Mouse (Mus musculus): ENCODE measurements around the gene Sfxn4. TPM values are rescaled to one million over a fixed set of nuclear protein-coding genes. Genes with fewer than 3 reads are reported as not detected.

The Sfxn4 gene
- polyA plus RNA-seq, 1 experiment: 18.6 TPM

GRCm38 (mm10) chr19:60843324-60843723, 18.0 kb downstream of the Sfxn4 start:
- DNase-seq (ENCODE audit: extremely low spot score in 1 of 2, low spot score in 1 of 2): no peak

DNA sequence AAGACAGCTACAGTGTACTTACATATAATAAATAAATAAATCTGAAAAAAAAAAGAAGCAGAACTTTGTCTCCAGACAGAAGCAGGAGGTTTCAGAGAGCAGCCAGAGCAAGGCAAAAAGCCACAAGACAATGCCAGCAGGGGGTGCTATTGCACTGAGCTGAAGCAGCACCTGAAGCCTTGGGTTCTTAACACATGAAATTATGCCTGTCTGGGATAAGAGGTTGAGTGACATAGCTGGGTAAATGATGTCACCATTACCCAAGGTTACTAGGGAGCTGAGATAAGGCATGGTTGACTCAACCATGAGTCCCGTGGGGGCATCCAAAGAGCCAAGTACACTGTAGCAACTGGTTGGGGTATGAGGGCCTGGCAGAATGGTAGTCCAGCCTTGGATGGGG, 23.5 kb downstream of the Sfxn4 start:
- peak in 1 of 2 experiments; percentile 71 for DNase-seq (ENCODE audit: extremely low spot score in 1 of 2, low spot score in 1 of 2)

DNA sequence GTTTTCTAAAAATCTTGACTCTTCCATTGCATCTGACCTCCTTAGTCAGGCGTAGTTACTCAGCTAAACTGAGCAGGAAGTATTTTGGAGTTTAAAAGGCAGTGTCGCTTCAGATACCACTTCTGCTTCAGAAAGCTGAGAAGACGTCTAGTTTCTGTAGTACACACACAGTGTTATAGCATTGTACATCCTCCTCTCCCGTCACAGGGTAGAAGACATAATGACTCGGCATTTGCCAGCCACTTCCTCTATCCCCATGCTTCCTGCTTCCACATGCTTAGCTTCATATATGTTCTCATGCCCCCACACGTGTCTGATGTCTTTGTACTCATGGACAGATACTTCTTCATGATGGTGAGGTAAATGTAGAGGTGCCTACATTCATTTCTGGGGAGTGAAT, 42.6 kb downstream of the Sfxn4 start:
- DNase-seq (ENCODE audit: extremely low spot score in 1 of 2, low spot score in 1 of 2): no peak

DNA sequence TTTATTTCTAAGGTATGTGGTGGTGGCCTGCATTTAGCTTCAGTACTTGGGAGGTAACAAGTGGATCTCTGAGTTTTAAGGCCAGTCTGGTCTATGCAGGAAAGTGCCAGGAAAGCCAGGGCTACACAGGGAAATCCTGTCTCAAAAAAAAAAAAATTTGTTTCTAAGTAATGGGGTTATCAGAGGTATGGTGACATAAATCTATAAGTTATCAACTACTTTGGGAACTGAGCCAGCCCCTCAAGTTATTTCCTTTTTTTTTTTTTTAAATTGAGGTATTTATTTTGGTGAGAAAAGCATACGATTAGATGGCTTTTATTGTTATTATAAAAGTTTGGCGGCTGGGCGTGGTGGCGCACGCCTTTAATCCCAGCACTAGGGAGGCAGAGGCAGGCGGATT, 48.1 kb downstream of the Sfxn4 start:
- no peak for DNase-seq (ENCODE audit: extremely low spot score in 1 of 2, low spot score in 1 of 2)

- peak in 1 of 2 experiments; percentile 7 for DNase-seq (ENCODE audit: extremely low spot score in 1 of 2, low spot score in 1 of 2)
Observed at GRCm38 (mm10) chr19:60812036-60812389, 49.3 kb downstream of the Sfxn4 start.

GRCm38 (mm10) chr19:60811098-60812035, 49.9 kb downstream of the Sfxn4 start, which contains the start of gene Fam45a:
Fam45a (plus strand) TSS chr19:60811585.
- DNase-seq (ENCODE audit: extremely low spot score in 1 of 2, low spot score in 1 of 2): peak; percentile 82 to 92

DNA sequence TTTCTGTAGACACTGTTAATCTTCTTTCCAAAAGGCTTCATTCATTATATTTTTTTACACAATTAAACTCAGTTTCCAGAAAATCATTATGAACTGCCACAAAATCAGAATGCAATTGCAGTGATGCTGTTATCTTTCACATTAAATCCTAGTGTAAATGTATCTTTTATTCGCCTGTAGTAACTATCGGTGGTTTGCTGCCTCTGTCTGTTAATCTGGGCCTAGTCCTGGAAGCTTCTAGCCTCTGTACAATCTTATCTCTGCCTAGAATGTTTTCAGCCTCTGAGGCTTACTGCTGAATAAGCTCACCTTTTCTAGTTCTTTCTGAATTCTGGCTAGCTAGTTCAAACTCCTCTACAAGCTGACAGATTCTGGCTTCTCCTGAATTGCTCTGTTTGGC, 51.4 kb downstream of the Sfxn4 start:
- DNase-seq (ENCODE audit: extremely low spot score in 1 of 2, low spot score in 1 of 2): no peak

DNA sequence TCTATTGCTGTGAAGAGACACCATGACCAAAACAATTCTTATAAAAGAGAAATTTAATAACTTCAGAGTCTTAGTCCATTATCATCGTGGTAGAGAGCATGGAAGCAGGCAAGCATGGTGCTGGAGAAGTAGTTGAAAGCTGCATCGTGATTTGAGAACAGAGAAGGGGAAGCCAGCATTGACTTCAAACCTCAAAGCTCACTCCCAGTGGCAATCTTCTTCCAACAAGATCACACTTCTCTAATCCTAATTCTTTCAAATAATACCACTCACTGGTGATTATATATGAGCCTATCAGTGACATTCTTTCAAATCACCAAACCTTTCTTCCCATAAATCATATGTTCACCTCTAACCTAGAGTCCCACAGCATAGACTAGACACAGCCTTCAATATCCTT, 56.4 kb downstream of the Sfxn4 start:
- no peak for DNase-seq (ENCODE audit: extremely low spot score in 1 of 2, low spot score in 1 of 2)

GRCm38 (mm10) chr19:60799867-60800569, 61.3 kb downstream of the Sfxn4 start:
- no peak for DNase-seq (ENCODE audit: extremely low spot score in 1 of 2, low spot score in 1 of 2)

DNA sequence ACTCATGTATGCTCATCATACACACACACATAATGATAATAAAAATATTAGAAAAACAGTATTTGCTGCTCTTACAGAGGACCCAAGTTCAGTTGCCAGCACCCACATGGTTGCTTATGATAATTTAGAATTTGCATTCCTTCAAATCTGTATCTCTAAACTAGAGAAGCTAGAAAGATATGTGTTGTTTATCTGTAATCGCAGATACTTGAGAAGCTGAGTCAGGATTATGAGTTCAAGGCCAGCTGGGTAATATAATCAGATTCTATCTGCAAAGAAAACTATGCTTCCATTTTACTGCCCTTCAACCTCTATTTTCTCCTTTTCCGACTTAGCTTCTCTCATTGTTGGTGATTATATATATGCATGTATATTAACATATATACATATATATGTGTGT, 63.9 kb downstream of the Sfxn4 start:
- no peak for DNase-seq (ENCODE audit: extremely low spot score in 1 of 2, low spot score in 1 of 2)

GRCm38 (mm10) chr19:60795244-60795643, 66.0 kb downstream of the Sfxn4 start:
- no peak for DNase-seq (ENCODE audit: extremely low spot score in 1 of 2, low spot score in 1 of 2)

- no peak for DNase-seq (ENCODE audit: extremely low spot score in 1 of 2, low spot score in 1 of 2)
Observed at GRCm38 (mm10) chr19:60793170-60793707, 68.0 kb downstream of the Sfxn4 start.

DNA sequence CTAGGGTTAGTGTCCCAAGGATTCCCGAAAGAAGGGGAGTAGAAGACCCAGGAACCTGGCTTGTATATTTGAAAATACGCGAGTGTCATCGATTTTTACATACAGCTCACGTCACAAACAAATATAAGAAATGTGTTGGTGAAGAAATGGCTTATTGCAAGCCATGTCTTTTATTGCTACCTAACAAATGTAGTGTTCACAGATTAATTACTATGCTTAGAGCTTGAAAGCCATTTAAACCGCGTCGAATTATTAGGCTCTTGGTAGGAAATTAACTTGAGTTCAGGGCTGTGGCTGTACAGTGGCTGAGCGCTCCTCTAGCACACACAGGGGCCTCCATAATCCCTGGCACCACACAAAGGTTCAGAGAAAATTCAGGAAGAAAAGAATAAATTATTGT, 70.1 kb downstream of the Sfxn4 start:
- DNase-seq (ENCODE audit: extremely low spot score in 1 of 2, low spot score in 1 of 2): no peak

GRCm38 (mm10) chr19:60790551-60791161, 70.6 kb downstream of the Sfxn4 start, which contains the start of gene Eif3a:
Eif3a (minus strand) TSS chr19:60790658.
- DNase-seq (ENCODE audit: extremely low spot score in 1 of 2, low spot score in 1 of 2): peak; percentile 87 to 95

DNA sequence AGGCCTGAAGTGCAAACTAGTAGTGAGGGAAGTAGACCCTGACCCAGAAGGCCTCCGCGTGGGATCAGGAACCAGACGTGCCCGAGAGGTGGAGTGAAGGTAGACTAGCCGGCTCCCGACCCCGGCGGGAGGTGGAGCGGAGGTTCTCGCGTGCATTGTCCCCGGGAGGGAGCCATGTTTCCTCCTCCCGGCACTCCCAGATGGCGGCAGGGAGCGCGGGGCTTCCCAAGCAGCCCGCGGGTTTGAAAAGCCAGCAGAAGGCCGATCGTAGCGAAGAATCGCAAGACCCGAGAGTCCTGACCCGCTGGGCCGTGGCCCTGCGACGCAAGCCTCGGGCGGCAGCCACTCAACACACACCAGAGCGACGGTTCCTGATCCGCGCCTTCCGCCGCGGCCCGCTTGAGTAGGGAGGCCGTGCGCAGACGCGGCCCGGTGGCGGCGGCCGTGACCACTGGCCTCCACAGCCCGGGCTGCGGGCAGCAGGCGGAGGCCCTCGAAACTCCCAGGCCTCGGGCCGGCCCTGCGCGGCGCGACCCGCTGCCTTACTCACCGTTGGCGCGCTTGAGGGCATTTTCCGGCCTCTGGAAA, 71.3 kb downstream of the Sfxn4 start:
- peak; percentile 5 to 26 for DNase-seq (ENCODE audit: extremely low spot score in 1 of 2, low spot score in 1 of 2)

DNA sequence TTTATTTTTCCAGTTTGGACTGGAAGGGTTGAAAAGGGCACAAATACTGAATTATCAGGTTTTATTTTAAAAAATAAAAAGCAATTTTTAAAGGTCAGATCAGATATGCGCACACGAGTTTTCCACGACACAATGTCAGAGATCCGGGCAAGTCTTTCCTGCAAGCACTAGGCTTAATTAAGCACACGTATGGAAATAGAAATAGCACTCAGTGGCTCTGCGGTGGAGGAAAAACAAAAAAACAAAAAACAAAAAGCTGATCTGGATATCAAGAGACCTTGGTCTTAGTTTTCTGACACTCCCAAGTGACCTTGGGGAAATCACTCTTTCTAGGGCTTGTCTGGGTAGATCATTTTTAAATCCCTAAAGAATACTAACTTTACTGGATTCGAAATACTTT, 71.8 kb downstream of the Sfxn4 start:
- no peak for DNase-seq (ENCODE audit: extremely low spot score in 1 of 2, low spot score in 1 of 2)

- DNase-seq (ENCODE audit: extremely low spot score in 1 of 2, low spot score in 1 of 2): no peak
Observed at GRCm38 (mm10) chr19:60788214-60788960, 72.9 kb downstream of the Sfxn4 start.

DNA sequence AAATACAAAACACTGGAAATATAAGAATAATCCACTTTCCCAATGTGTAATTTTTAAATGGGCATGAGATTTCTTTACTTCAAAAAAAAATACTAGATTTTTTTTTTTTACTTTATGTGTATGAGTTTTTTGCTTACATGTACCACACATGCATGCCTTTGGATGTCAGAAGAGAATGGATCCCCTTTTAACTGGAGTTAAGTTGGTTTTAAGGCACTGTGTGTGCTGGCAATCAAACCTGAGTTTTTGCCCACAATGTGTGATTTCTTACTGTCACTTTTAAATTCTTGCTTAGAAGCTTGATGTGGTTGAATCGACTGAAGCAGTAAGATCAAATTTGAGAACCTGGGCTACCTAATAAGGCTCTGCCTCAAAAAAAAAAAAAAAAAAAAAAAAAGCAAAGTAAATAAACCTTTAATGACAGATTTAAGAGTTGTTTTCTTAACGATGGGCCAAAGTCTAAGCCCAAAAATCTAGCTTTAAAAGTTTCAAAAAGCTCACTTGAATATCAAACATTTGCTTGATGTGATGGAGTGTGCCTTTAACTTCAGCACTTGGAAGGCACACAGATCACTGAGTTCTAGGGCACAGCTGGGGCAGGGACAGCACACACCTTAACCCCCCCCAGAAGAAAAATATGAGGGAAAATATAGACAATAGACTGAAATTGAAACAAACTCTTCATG, 73.7 kb downstream of the Sfxn4 start:
- DNase-seq (ENCODE audit: extremely low spot score in 1 of 2, low spot score in 1 of 2): no peak
